Mouse (Mus musculus) intestine, embryonic 14.5 days (tissue): Measurements from ENCODE around the gene Sapcd1. TPM values are rescaled to one million over a fixed set of nuclear protein-coding genes. Genes with fewer than 3 reads are reported as not detected.

Experiments
- ATAC-seq: fragments of 200-750 bp; cut with Nextera tagmentation; replicated peaks from 2 replicates; pipeline ENCODE4 v1.8.0; 2017; ENCODE audit warnings: low read depth, moderate number of reproducible peaks, moderate TSS enrichment, moderate library complexity; ENCODE audit not compliant: low FRiP score, low TSS enrichment
- DNase-seq: peaks from one replicate; pipeline ENCODE4 v3.0.0-alpha.2; 2018; ENCODE audit warnings: low spot score
- H3K27ac ChIP-seq: fragments of 300-500 bp; sonication (generic); 2 replicates; pipeline ENCODE4 v1.5.1; 2014; ENCODE audit warnings: low read depth, mild to moderate bottlenecking, control low read depth
- H3K27me3 ChIP-seq: fragments of 300-500 bp; sonication (generic); replicated peaks from 2 replicates; pipeline ENCODE4 v1.6.1; 2014; ENCODE audit warnings: low read length, control low read depth; ENCODE audit not compliant: control insufficient read depth, insufficient read depth
- H3K36me3 ChIP-seq: fragments of 300-500 bp; sonication (generic); 2 replicates; pipeline ENCODE4 v1.6.1; 2014; ENCODE audit warnings: low read length, control low read depth; ENCODE audit not compliant: control insufficient read depth, insufficient read depth
- H3K4me1 ChIP-seq: fragments of 300-500 bp; sonication (generic); replicated peaks from 2 replicates; pipeline ENCODE4 v1.6.1; 2014; ENCODE audit warnings: low read length, control low read depth, mixed read lengths; ENCODE audit not compliant: control insufficient read depth, insufficient read depth
- H3K4me2 ChIP-seq: fragments of 300-500 bp; sonication (generic); 2 replicates; pipeline ENCODE4 v1.6.1; 2014; ENCODE audit warnings: low read length
- H3K4me3 ChIP-seq: fragments of 300-500 bp; sonication (generic); 2 replicates; pipeline ENCODE4 v1.5.1; 2014; ENCODE audit warnings: low read depth, low read length, control low read depth, mixed read lengths
- H3K9ac ChIP-seq: fragments of 300-500 bp; sonication (generic); 2 replicates; pipeline ENCODE4 v1.6.1; 2014; ENCODE audit warnings: mild to moderate bottlenecking, low read length
- H3K9me3 ChIP-seq: fragments of 300-500 bp; sonication (generic); 2 replicates; pipeline ENCODE4 v1.6.1; 2016; ENCODE audit warnings: low read length, control low read depth; ENCODE audit not compliant: control insufficient read depth
- WGBS: fragments of 180-500 bp; shearing (Covaris S2); extraction: QIAGEN DNeasy Blood & Tissue Kit; methylation state at CpG from one replicate; pipeline ENCODE4 v1.1.7; 2014; 5-methylcytosine and 5-hydroxymethylcytosine counted together
- polyA plus RNA-seq: library from polyadenylated mRNA; unstranded; fragments of >200 nt; fragmentation: Nextera tagmentation; extraction: Ambion mirVana; gene quantifications from 2 replicates; pipeline ENCODE4 v1.2.1, GENCODE M21; 2014

Gene Sapcd1
- polyA plus RNA-seq, 1 experiment from 2014 or later = 20.7 TPM

DNA sequence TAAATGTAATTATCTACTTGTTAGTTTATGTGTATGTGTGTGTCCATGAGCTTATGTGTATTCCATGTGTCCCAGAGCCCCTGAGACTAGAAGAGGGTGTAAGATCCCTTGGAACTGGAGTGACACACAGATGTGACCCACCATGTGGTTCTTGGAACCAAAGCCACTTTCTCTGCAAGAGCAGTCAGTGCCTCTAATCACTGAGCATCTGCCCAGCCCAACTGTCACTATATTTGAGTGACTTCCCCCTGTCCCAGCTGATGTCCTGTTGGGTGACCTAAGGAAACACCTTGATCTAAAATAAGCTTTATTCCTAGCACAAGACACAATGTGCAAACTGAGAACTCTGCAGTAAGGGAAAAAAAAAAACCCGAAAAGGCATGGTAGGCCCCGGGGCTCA, 499 bp upstream of the Sapcd1 start:
- H3K4me2 ChIP-seq = no peak overlapping the region
- no peaks in the 10 kb centered on the region for H3K36me3 ChIP-seq
- ATAC-seq = no peak
- no peak overlapping the region for H3K4me3 ChIP-seq
- no peak overlapping the region for H3K27ac ChIP-seq
- H3K9ac ChIP-seq = no peak overlapping the region
- H3K4me1 ChIP-seq = peaks cover 14% of the 10 kb centered on the region; the same call in 1 of the 2 replicates
- WGBS = 64% methylated on average over 2 of the region's 2 CpGs
- H3K9me3 ChIP-seq = no peaks in the 10 kb centered on the region
- peak; percentile 48 for DNase-seq
- H3K27me3 ChIP-seq = no peaks in the 10 kb centered on the region

GRCm38 (mm10) chr17:35026206-35026605, 1.6 kb downstream of the Sapcd1 start:
- H3K4me3 ChIP-seq = no peak overlapping the region
- no peak overlapping the region for H3K27ac ChIP-seq
- no peaks in the 10 kb centered on the region for H3K9me3 ChIP-seq
- H3K36me3 ChIP-seq = no peaks in the 10 kb centered on the region
- no peak overlapping the region for H3K9ac ChIP-seq
- H3K4me1 ChIP-seq = peaks cover 20% of the 10 kb centered on the region; the same call in 1 of the 2 replicates
- 82% methylated on average over 5 of the region's 5 CpGs for WGBS
- no peak for ATAC-seq
- no peak overlapping the region for H3K4me2 ChIP-seq
- no peaks in the 10 kb centered on the region for H3K27me3 ChIP-seq
- no peak for DNase-seq

DNA sequence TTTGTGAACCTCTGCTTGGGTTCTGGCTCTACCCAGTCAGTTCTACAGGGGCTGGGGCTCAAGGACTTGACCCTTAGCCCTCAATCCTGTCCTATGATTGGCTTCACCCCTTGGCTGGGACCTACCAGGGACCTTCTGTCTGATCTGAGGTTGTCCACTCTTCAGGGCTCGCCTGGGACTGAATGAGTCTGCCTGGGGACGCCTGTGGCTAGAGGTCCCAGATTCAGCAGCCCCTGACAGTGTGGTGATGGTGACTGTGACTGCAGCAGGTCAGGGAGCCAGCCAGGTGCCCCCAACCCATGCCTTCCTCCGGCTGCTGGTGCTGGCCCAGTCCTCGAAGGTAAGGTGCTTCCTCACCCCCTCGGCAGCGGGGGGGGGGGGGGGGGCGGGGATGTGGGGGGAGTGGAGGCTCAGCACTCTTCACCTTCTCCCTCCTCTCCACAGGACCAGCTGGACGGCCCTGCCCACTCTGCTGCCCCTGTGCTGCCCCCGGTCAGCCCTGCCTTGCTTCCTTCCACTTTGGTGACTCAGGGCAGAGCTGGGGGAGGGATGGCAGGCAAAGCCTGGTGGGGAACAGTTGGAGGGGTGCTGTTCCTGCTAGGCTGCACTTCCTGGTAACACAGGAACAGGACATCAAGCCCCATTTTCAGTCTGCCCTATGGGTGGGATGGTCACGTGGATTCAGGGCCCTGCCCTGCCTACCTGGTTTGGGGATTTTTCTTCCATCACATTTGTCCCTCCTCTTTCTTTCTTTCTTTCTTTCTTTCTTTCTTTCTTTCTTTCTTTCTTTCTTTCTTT, 2.9 kb downstream of the Sapcd1 start:
- H3K27ac ChIP-seq = no peak overlapping the region
- no peak for ATAC-seq
- no peak overlapping the region for H3K4me3 ChIP-seq

GRCm38 (mm10) chr17:35024261-35024660, 3.6 kb downstream of the Sapcd1 start:
- H3K9me3 ChIP-seq = no peaks in the 10 kb centered on the region
- H3K4me2 ChIP-seq = no peak overlapping the region
- H3K4me1 ChIP-seq = peaks cover 20% of the 10 kb centered on the region; the same call in 1 of the 2 replicates
- no peaks in the 10 kb centered on the region for H3K36me3 ChIP-seq
- H3K4me3 ChIP-seq = no peak overlapping the region
- 70% methylated on average over 13 of the region's 13 CpGs for WGBS
- ATAC-seq (no peak), DNase-seq (no peak)
- no peaks in the 10 kb centered on the region for H3K27me3 ChIP-seq
- no peak overlapping the region for H3K9ac ChIP-seq
- H3K27ac ChIP-seq = no peak overlapping the region

More for the DNA sequence above, 2.9 kb downstream of the Sapcd1 start:
- Histone ChIP-seq H3K4me2 (no peak overlapping the region), H3K9ac (no peak overlapping the region), H3K27me3 (no peaks in the 10 kb centered on the region), H3K4me1 (peaks cover 20% of the 10 kb centered on the region; the same call in 1 of the 2 replicates), H3K36me3 (no peaks in the 10 kb centered on the region), H3K9me3 (no peaks in the 10 kb centered on the region)
- 59% methylated on average over 7 of the region's 10 CpGs for WGBS
- DNase-seq = no peak

DNA sequence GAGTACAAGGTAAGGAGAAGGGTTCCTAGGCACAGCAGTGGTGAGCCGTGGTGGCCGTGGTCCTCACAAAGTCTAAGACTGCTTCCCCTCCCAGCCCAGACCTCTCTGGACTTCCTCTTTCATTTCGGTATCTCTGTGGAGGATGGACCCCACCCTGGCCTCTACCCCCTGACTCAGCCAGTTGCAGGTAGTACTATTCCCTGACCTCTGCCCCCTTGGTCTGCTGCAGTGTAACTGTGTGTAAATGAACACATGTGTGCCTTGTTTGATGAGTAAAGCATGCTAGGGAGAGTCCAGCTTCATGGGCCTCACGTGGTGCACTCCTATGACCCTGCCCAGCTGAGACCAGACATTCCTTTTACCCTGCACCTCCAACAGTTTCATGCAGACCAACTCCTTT, 4.1 kb downstream of the Sapcd1 start:
- ATAC-seq (peak; percentile 14; the same call in 1 of the 2 replicates), DNase-seq (no peak)
- Histone ChIP-seq H3K4me2 (no peak overlapping the region), H3K27ac (no peak overlapping the region), H3K27me3 (no peaks in the 10 kb centered on the region), H3K9me3 (no peaks in the 10 kb centered on the region), H3K4me3 (no peak overlapping the region), H3K4me1 (peaks cover 20% of the 10 kb centered on the region; the same call in 1 of the 2 replicates), H3K9ac (no peak overlapping the region), H3K36me3 (no peaks in the 10 kb centered on the region)
- 63% methylated on average over 4 of the region's 4 CpGs for WGBS

DNA sequence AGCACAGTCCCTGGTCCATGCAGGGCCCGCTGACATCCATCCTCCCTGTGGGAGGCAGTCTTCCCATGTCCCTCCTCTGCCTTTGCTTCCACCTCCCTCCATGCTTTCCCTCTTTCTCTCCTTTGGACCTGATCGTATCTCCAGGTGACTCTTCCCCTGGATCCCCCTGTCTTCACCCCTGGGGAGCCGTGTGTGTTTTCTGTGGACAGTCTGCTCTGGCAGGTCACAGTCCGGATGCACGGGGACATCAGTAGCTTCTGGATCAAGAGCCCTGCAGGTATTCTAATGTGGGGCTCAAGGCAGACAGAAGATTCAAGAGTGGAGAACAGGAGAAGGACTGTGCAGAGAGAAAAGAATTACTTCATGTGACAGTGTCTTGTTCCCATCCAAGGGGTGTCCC, 4.6 kb downstream of the Sapcd1 start:
- no peaks in the 10 kb centered on the region for H3K36me3 ChIP-seq
- no peak overlapping the region for H3K9ac ChIP-seq
- WGBS = 76% methylated on average over 5 of the region's 5 CpGs
- DNase-seq (no peak), ATAC-seq (no peak)
- H3K27ac ChIP-seq = no peak overlapping the region
- no peaks in the 10 kb centered on the region for H3K9me3 ChIP-seq
- H3K27me3 ChIP-seq = no peaks in the 10 kb centered on the region
- H3K4me2 ChIP-seq = no peak overlapping the region
- H3K4me1 ChIP-seq = peaks cover 20% of the 10 kb centered on the region; the same call in 1 of the 2 replicates
- H3K4me3 ChIP-seq = no peak overlapping the region

GRCm38 (mm10) chr17:35022541-35023060, 5.2 kb downstream of the Sapcd1 start:
- Histone ChIP-seq H3K4me2 (no peak overlapping the region), H3K27ac (no peak overlapping the region; the same call in 1 of the 2 replicates), H3K4me3 (no peak overlapping the region), H3K9ac (no peak overlapping the region), H3K36me3 (no peaks in the 10 kb centered on the region), H3K4me1 (peaks cover 16% of the 10 kb centered on the region; the same call in 1 of the 2 replicates), H3K27me3 (no peaks in the 10 kb centered on the region), H3K9me3 (no peaks in the 10 kb centered on the region)
- DNase-seq = no peak
- no peak for ATAC-seq
- 92% methylated on average over 8 of the region's 8 CpGs for WGBS

- 37% methylated on average over 6 of the region's 6 CpGs for WGBS
- Histone ChIP-seq H3K4me3 (no peak overlapping the region), H3K9ac (no peak overlapping the region), H3K4me1 (peaks cover 10% of the 10 kb centered on the region; the same call in 1 of the 2 replicates), H3K4me2 (no peak overlapping the region), H3K27ac (peak overlapping the region; percentile 40; the same call in 1 of the 2 replicates), H3K27me3 (no peaks in the 10 kb centered on the region), H3K9me3 (no peaks in the 10 kb centered on the region), H3K36me3 (0 out of 2 replicates have a peak, but pooled peaks cover 2% of the 10 kb centered on the region)
- DNase-seq (no peak), ATAC-seq (no peak)
Observed at GRCm38 (mm10) chr17:35021842-35022477, 5.9 kb downstream of the Sapcd1 start.
